21 mouse cellular contexts compared by ENCODE assay signal in genomic region chr1:66932052-66932451, GRCm38 (mm10). TPM values are rescaled to one million over a fixed set of nuclear protein-coding genes. Genes with fewer than 3 reads are reported as not detected.
"Had no signal": no experiment of that assay in that cellular context is flagged by ENCODE, and none has a peak within 500 bp of the region (broad histone marks: within the 10 kb centered on the region; RNA-seq: fewer than 3 reads in every experiment).

No protein-coding gene starts in this region.

- H3K4me3 ChIP-seq: liver, embryonic 15.5 days; lung, embryonic 15.5 days; megakaryocyte, embryonic 14.5 days; midbrain, embryonic 13.5 days; midbrain, embryonic 15.5 days; neural tube, embryonic 13.5 days; neural tube, embryonic 15.5 days had no signal

- H3K27me3 ChIP-seq: liver, embryonic 15.5 days; lung, embryonic 15.5 days; megakaryocyte, embryonic 14.5 days; midbrain, embryonic 13.5 days; midbrain, embryonic 15.5 days; neural tube, embryonic 13.5 days; neural tube, embryonic 15.5 days had no signal

- DNase-seq: liver, postnatal 0 days; lung, adult 2 months; lung, postnatal 14 days; lung, postnatal 36 days; retina, postnatal 1 day; right cerebral cortex, postnatal 14 days; thymus, adult 18-20 months; thymus, postnatal 14 days; thymus, postnatal 36 days had no signal

- H3K36me3 ChIP-seq: liver, embryonic 15.5 days; lung, embryonic 15.5 days; midbrain, embryonic 13.5 days; midbrain, embryonic 15.5 days; neural tube, embryonic 13.5 days; neural tube, embryonic 15.5 days had no signal

- H3K4me2 ChIP-seq: liver, embryonic 15.5 days; lung, embryonic 15.5 days; midbrain, embryonic 11.5 days; midbrain, embryonic 13.5 days; midbrain, embryonic 15.5 days; neural tube, embryonic 13.5 days; neural tube, embryonic 15.5 days had no signal

RNA-seq across cellular contexts. Expression of gene Myl1, which starts 13.2 kb away (rescaled TPM):
- total RNA-seq: megakaryocyte progenitor cell, adult 5-6 weeks; monocyte, adult 5-6 weeks had no signal
- polyA plus RNA-seq: macrophage; midbrain, embryonic 13.5 days; spleen, adult 2 months had no signal
